Mouse (Mus musculus) leukemia stem cell, adult 10-12 weeks (primary cell): Measurements from ENCODE around the gene Rph3al. TPM values are rescaled to one million over a fixed set of nuclear protein-coding genes. Genes with fewer than 3 reads are reported as not detected.

Source experiments
- polyA plus RNA-seq: library from polyadenylated mRNA; stranded (reverse); fragments of >175 nt; gene quantifications from 2 replicates; pipeline ENCODE4 v1.2.3, GENCODE M21; 2012; ENCODE audit warnings: low replicate concordance

The Rph3al gene
- polyA plus RNA-seq = 1.0 and 2.0 TPM in 2 replicates

GRCm38 (mm10) chr11:75938379-75938906, at the start of gene Rph3al:
Rph3al (minus strand) TSS chr11:75938429.

GRCm38 (mm10) chr11:75796029-75796445, 142.2 kb downstream of the Rph3al start, which contains the start of gene Doc2b:
Doc2b (minus strand) TSS chr11:75796049.

Other genes with a start within 250 kb of the Rph3al start
- 61.8 and 64.0 TPM in 2 replicates for gene Ywhae, start 205.6 kb downstream of the Rph3al start, polyA plus RNA-seq
- not detected in 2 replicates for gene Doc2b, start 142.4 kb downstream of the Rph3al start, polyA plus RNA-seq
- not detected in 2 replicates for gene 1700016K19Rik, start 61.5 kb upstream of the Rph3al start, polyA plus RNA-seq
- gene Rflnb, start 89.4 kb upstream of the Rph3al start, polyA plus RNA-seq = 4.4 and 5.5 TPM in 2 replicates
- 8.7 and 17.2 TPM in 2 replicates for gene Vps53, start 241.2 kb upstream of the Rph3al start, polyA plus RNA-seq
- 1.1 and 1.4 TPM in 2 replicates for gene Fam57a, start 241.2 kb upstream of the Rph3al start, polyA plus RNA-seq